Mouse (Mus musculus): ENCODE measurements around the gene Lipt2.

Lipt2 gene

GRCm38 (mm10) chr7:100159105-100159841, at the start of gene Lipt2:
TSS of gene Lipt2 (plus strand) at chr7:100159277.
- DNase-seq (ENCODE audit: low read depth, low spot score) = peak; percentile 73

DNA sequence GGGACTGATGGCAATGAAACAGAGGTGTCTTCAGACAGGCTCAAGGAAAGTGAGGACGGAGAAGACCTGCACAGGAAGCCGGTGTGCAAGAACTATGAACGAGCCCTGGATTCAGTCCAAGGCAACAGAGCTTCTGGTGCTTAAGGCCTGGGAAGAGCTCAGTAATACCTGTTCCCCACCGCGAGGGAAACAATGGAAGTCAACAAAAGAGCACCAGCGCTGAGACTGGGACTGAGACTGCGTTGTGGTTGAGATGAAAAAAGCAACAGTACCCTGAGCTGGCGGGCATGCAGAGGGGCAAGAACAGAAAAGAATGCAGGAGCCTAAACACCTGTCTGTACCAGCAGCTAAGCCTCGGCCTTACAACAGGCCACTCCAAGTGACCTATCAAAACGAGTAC, 47.6 kb upstream of the Lipt2 start:
- no peak for DNase-seq (ENCODE audit: low read depth, low spot score)

GRCm38 (mm10) chr7:100113821-100114220, 45.3 kb upstream of the Lipt2 start:
- DNase-seq (ENCODE audit: low read depth, low spot score) = no peak

DNA sequence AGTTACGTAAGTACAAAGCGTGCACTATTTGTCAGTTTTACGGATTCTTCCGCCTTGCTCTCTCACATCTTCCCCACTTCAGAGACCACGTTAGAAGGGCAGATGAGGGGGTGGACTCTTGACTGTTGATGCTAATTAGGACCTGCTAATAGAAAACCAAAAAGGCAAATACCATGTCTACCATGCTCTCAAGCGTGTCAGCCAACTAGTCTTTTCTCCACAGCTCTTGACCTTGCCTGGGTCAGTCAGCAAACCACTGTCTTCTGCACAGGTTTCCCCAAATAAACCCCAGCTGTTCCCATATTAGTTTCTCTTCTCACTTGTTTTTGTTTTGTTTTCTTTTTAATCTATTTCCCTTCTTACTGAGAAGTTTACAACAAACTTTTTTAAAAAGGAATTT, 44.8 kb upstream of the Lipt2 start:
- DNase-seq (ENCODE audit: low read depth, low spot score) = no peak

DNA sequence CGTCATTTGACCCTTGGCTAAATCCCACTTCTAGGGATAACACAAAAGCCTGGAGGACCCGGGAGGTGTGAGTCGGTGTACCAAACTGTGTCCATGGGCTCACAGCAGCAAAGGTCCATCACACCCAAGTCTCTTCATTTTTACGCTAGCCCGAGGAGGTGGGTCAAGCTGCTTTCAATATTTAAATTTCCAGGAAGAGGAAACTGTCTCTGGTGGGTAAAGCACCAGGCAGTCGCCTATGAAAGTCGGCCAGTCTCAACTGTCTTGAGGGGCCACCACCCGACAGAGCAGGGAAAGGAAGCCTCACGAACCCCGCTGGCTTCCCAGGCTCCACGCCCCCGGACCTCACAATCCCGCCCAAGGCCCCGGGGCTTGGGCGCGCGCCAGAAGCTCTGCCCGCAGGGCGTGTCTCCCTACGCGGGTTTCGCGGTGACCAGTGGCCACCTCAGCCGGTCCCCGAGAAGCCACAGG, 38.3 kb upstream of the Lipt2 start:
- DNase-seq (ENCODE audit: low read depth, low spot score) = peak; percentile 14

DNA sequence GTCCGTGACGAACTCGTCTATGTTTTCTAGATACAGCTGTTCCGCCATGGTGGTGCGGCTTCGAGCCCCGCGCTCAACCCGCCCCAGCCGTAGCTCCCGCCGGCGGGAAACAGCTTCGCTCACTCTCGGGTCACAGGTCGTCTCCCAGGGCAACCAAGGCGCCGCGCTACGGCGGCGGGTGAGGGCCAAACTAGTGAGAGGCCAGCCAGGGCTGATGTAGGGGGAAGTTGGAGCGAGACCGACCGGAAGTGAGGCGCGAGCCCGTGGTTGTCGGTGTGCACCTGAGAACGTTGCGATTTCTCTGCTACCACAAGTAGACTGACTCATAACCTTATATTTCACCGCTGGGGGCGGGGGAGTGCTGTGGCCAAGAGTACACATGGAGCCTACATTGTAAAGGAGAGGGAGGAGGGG, 37.7 kb upstream of the Lipt2 start, which contains the start of gene Pold3:
Pold3 (minus strand) TSS at position 190 of the 414 bp plus-strand sequence.
- peak; percentile 92 for DNase-seq (ENCODE audit: low read depth, low spot score)

DNA sequence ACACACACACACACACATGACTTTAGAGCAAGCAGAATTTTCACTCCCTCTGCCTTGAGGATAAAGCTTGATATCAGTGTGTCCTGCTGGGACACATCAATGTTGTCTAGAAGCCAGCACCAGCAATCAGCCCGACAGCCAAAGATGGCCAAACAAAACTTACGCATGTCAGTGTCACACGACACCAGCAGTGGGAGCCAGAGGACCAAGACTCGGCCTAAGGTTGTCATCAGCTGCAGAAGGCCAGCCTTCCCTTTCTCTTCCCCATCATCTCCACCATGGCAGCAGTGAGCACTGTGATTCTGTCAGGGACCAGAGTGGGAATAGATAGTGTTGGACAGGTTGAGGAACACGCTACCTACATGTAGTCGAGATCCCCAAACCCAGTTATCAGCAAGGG, 35.6 kb upstream of the Lipt2 start:
- DNase-seq (ENCODE audit: low read depth, low spot score) = peak; percentile 24

GRCm38 (mm10) chr7:100124211-100124610, 34.9 kb upstream of the Lipt2 start:
- peak; percentile 45 for DNase-seq (ENCODE audit: low read depth, low spot score)

- no peak for DNase-seq (ENCODE audit: low read depth, low spot score)
Measured at GRCm38 (mm10) chr7:100125166-100125565, 33.9 kb upstream of the Lipt2 start.

DNA sequence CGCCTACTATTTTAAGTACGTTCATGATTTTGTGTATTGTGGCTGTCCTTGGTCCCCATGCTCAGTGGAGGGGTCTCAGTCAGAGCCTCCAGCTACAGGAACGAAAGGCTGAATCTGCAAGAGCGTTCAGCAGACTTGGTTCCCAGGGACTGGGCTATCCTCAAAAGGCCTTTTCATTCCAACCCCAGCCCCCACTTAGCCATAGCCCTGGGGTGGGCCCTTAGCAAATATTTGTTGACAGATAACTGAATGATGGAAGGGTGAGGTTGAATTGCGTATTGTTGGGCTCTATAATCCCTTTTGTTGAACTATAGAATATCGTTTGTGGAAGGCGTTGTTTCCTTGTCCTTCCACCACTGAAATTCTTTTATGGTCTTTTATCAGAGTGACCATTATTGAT, 32.6 kb upstream of the Lipt2 start:
- no peak for DNase-seq (ENCODE audit: low read depth, low spot score)

DNA sequence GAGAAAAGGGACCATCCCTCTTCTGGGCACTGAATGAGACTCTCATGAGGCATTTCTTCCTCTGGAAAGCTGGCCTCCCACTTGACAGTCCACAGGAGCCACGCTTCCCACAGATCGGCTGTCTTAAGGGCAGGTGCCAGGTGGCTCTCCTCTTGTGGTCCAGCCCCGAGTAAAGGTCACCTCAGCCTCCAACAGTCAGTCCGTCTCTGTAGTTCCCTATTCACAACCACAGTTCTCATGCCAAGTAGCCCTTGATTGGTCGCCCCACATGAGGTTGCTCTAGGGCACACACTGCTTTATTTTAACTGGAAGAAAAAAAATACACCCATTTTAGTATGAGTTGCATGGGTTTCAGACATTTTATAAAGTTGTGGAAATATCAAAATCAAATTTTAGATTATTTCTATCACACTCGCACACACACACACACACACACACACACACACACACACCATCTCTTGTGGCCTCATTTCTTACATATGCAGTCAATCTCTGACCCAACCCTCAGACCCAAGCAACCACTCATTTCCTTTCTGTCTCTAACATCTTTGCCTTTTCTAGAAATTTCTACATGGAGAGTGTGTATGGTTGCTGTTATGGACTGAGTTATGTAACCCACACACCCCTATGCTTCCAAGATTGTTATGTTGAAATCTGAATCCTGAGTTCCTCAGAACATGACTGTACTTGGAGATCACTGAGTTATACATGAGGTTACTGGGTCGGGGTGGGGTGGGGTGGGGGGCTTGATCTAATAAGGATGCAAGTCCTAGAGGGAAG, 30.6 kb upstream of the Lipt2 start:
- no peak for DNase-seq (ENCODE audit: low read depth, low spot score)

DNA sequence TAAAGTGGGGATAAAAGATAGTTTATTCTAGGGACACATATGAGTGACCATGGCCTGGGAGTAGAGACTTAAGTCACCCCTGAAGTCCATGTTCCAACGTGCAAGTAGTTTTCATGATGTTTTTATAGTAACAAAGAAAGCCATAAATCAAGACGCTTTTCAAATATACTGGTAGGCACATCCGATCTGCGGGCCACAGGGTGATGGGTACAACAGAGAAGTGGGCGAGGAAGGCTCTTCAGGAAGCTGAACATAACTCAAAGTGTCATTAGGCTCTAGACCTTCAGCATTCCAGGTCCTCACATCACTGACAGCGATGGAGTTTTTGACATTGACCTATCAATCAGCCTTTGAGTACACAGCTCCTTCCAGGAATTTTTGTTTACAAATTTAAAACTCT, 28.5 kb upstream of the Lipt2 start:
- no peak for DNase-seq (ENCODE audit: low read depth, low spot score)

GRCm38 (mm10) chr7:100132379-100132778, 26.7 kb upstream of the Lipt2 start:
- DNase-seq (ENCODE audit: low read depth, low spot score) = no peak

- no peak for DNase-seq (ENCODE audit: low read depth, low spot score)
Measured at GRCm38 (mm10) chr7:100137038-100137437, 22.0 kb upstream of the Lipt2 start.

GRCm38 (mm10) chr7:100138075-100138474, 21.0 kb upstream of the Lipt2 start:
- DNase-seq (ENCODE audit: low read depth, low spot score) = no peak

GRCm38 (mm10) chr7:100140591-100140990, 18.5 kb upstream of the Lipt2 start:
- no peak for DNase-seq (ENCODE audit: low read depth, low spot score)

GRCm38 (mm10) chr7:100148586-100148985, 10.5 kb upstream of the Lipt2 start:
- DNase-seq (ENCODE audit: low read depth, low spot score) = no peak

GRCm38 (mm10) chr7:100150086-100150485, 9.0 kb upstream of the Lipt2 start:
- DNase-seq (ENCODE audit: low read depth, low spot score) = no peak

DNA sequence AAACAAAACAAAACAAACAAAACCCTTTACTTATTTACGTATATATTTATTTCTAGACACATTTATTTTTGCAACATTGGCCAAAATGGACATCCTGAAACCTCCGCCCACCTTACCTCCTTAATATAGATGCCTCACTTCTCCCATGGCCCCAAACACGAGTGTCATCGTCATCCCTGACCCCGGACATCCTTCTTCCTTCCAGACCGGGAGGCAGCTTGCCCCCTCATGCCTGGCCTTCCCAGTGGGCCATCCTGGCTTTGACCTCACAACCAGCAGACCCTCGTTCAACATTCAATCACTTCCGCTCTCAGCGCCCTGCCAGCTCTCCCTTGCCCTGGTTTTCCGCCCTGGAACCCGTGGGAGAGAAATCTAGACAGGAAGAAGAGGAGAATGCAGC, 8.5 kb upstream of the Lipt2 start:
- DNase-seq (ENCODE audit: low read depth, low spot score) = no peak

- DNase-seq (ENCODE audit: low read depth, low spot score) = no peak
Measured at GRCm38 (mm10) chr7:100157669-100158068, 1.4 kb upstream of the Lipt2 start.

- no peak for DNase-seq (ENCODE audit: low read depth, low spot score)
Measured at GRCm38 (mm10) chr7:100160006-100160405, 929 bp downstream of the Lipt2 start.

DNA sequence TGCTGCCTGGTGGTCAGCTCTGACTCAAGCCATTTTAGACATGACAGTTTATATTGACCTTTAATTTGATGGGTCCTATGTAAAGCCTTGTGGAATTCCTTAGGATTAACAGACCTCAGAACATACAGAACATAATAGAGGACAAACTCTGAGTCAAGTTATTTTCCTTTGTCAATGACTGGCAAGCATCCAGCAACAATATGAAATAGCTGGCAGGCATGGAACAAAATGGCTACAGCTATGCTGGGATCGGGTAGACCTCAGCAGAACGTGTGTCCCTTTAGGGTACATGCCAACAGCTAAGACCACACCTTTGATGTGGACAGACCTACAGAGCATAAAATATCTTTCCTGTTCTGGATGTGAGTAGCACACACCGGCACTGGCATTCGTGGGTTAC, 4.4 kb downstream of the Lipt2 start:
- no peak for DNase-seq (ENCODE audit: low read depth, low spot score)

GRCm38 (mm10) chr7:100168654-100169053, 9.6 kb downstream of the Lipt2 start:
- DNase-seq (ENCODE audit: low read depth, low spot score) = no peak
